ENCODE assay signal across 8 mouse cellular contexts in the genomic region with DNA sequence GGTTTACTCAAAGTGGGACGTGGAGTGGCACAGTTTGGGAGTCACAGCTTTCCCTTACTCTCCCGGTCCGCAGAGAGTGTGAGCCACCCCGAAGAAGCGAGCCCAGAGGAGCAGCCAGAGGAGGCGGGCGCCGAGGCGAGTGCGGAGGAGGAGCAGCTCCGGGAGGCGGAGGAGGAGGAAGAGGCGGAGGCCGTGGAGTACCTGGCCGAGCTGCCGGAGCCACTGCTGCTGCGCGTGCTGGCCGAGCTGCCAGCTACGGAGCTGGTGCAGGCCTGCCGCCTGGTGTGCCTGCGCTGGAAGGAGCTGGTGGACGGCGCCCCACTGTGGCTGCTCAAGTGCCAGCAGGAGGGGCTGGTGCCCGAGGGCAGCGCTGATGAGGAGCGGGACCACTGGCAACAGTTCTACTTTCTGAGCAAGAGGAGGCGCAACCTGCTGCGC. TPM values are rescaled to one million over a fixed set of nuclear protein-coding genes. Genes with fewer than 3 reads are reported as not detected.
DNase-seq lines count a peak whose midpoint lies in the region; ATAC-seq and TF ChIP-seq lines count a peak whose summit lies in the region.

No protein-coding gene starts in this region.

- DNase-seq in adrenal gland, adult (ENCODE audit: inconsistent age in 2 of 2, low spot score in 1 of 2), result peak; percentile 90 to 92
- DNase-seq in embryo, embryonic 11.5 days (ENCODE audit: low read depth, low spot score), result peak; percentile 42
- peak; percentile 97 for DNase-seq in heart, adult 11 months
- peak; percentile 79 for DNase-seq in limb, embryonic 10.5 days (ENCODE audit: low spot score)
- peak; percentile 94 for DNase-seq in midbrain, embryonic 11.5 days (ENCODE audit: low spot score, missing footprints)
- peak; percentile 75 for DNase-seq in right cerebral cortex, postnatal 4 days

- H3K4me1 ChIP-seq in intestine, postnatal 0 days (replicated peaks; ENCODE audit: control insufficient read depth, insufficient read depth, low read length), result no peaks in the 10 kb centered on the region
- peaks cover 59% of the 10 kb centered on the region for H3K4me1 ChIP-seq in limb, embryonic 10.5 days
- H3K4me1 ChIP-seq in midbrain, embryonic 11.5 days (ENCODE audit: control insufficient read depth, insufficient read depth, low read length), result peaks cover 20% of the 10 kb centered on the region

- under 1% methylated on average over 29 of the region's 29 CpGs for WGBS in intestine, postnatal 0 days
- under 1% methylated on average over 29 of the region's 29 CpGs for WGBS in limb, embryonic 10.5 days
- under 1% methylated on average over 28 of the region's 29 CpGs for WGBS in midbrain, embryonic 11.5 days

- H3K4me2 ChIP-seq in intestine, postnatal 0 days (replicated peaks; ENCODE audit: low read depth), result peak overlapping the region; percentile 57
- peak overlapping the region; percentile 46 for H3K4me2 ChIP-seq in midbrain, embryonic 11.5 days

- H3K36me3 ChIP-seq in intestine, postnatal 0 days (ENCODE audit: control insufficient read depth, insufficient read depth), result no peaks in the 10 kb centered on the region
- H3K36me3 ChIP-seq in limb, embryonic 10.5 days, result no peaks in the 10 kb centered on the region
- H3K36me3 ChIP-seq in midbrain, embryonic 11.5 days (ENCODE audit: control insufficient read depth, insufficient read depth, low read length), result no peaks in the 10 kb centered on the region

- H3K27ac ChIP-seq in intestine, postnatal 0 days (ENCODE audit: low read depth, low read length), result no peak overlapping the region
- 0 out of 2 replicates have a peak overlapping the region, but pooled peaks have one; percentile 16 for H3K27ac ChIP-seq in limb, embryonic 10.5 days
- H3K27ac ChIP-seq in midbrain, embryonic 11.5 days (ENCODE audit: low read depth, low read length), result no peak overlapping the region

- no peaks in the 10 kb centered on the region for H3K9me3 ChIP-seq in intestine, postnatal 0 days (ENCODE audit: control insufficient read depth)
- H3K9me3 ChIP-seq in limb, embryonic 10.5 days (replicated peaks), result no peaks in the 10 kb centered on the region
- H3K9me3 ChIP-seq in midbrain, embryonic 11.5 days (ENCODE audit: control insufficient read depth, low read length), result no peaks in the 10 kb centered on the region

- peak; percentile 44; the same call in 1 of the 2 replicates for ATAC-seq in intestine, postnatal 0 days
- ATAC-seq in midbrain, embryonic 11.5 days (ENCODE audit: low FRiP score), result no peak
- no peak for ATAC-seq in erythroblast, adult 5-6 weeks (replicated peaks; ENCODE audit: low FRiP score, poor library complexity, severe bottlenecking)

- peaks cover 68% of the 10 kb centered on the region for H3K27me3 ChIP-seq in intestine, postnatal 0 days (replicated peaks; ENCODE audit: control insufficient read depth, insufficient read depth, low read length)
- peaks cover 98% of the 10 kb centered on the region for H3K27me3 ChIP-seq in limb, embryonic 10.5 days (ENCODE audit: low read depth, poor library complexity, severe bottlenecking)
- peaks cover 64% of the 10 kb centered on the region for H3K27me3 ChIP-seq in midbrain, embryonic 11.5 days (ENCODE audit: control insufficient read depth, insufficient read depth, low read length)

- H3K4me3 ChIP-seq in intestine, postnatal 0 days (ENCODE audit: low read depth, low read length), result peak overlapping the region; percentile 26
- peak overlapping the region; percentile 47 for H3K4me3 ChIP-seq in limb, embryonic 10.5 days
- peak overlapping the region; percentile 22 for H3K4me3 ChIP-seq in midbrain, embryonic 11.5 days (ENCODE audit: low read depth, low read length)

- TF ChIP-seq CTCF in intestine, postnatal 0 days (IDR thresholded peaks at IDR 0.05; ENCODE audit: low read depth), result peak; percentile 91

- no peak overlapping the region for H3K9ac ChIP-seq in intestine, postnatal 0 days (ENCODE audit: low read depth, low read length)
- 0 out of 2 replicates have a peak overlapping the region, but pooled peaks have one; percentile 35 for H3K9ac ChIP-seq in midbrain, embryonic 11.5 days (ENCODE audit: low read length)

RNA-seq across cellular contexts. Expression of gene Fbxo2, which starts 3.6 kb away (rescaled TPM):
- 0.44 and 0.76 TPM in 2 replicates for polyA plus RNA-seq in intestine, postnatal 0 days (2015; fragmentation: Nextera tagmentation; extraction: Ambion mirVana)
- 0.49 and 0.65 TPM in 2 replicates for polyA plus RNA-seq in limb, embryonic 10.5 days (2016; fragmentation: Nextera tagmentation; extraction: Ambion mirVana)
- 0.58 and 1.1 TPM in 2 replicates for polyA plus RNA-seq in midbrain, embryonic 11.5 days (2014; fragmentation: Nextera tagmentation; extraction: Ambion mirVana)
- total RNA-seq in erythroblast, adult 5-6 weeks (2015; ENCODE audit: low replicate concordance), result not detected in 2 replicates
- total RNA-seq in erythroblast, adult 5-6 weeks (2017; ENCODE audit: low replicate concordance), result not detected in 2 replicates

RNA-seq across cellular contexts. Expression of gene Fbxo44, which starts 3.7 kb away (rescaled TPM):
- polyA plus RNA-seq in intestine, postnatal 0 days (2015; fragmentation: Nextera tagmentation; extraction: Ambion mirVana), result 7.7 and 9.3 TPM in 2 replicates
- 4.4 and 9.7 TPM in 2 replicates for polyA plus RNA-seq in limb, embryonic 10.5 days (2016; fragmentation: Nextera tagmentation; extraction: Ambion mirVana)
- polyA plus RNA-seq in midbrain, embryonic 11.5 days (2014; fragmentation: Nextera tagmentation; extraction: Ambion mirVana), result 65.3 and 71.4 TPM in 2 replicates
- total RNA-seq in erythroblast, adult 5-6 weeks (2015; ENCODE audit: low replicate concordance), result not detected in 2 replicates
- 0.43 TPM in 1 of 2 replicates, not detected in the other for total RNA-seq in erythroblast, adult 5-6 weeks (2017; ENCODE audit: low replicate concordance)

RNA-seq across cellular contexts. Expression of gene Fbxo6, which starts 12.1 kb away (rescaled TPM):
- 55.4 and 60.6 TPM in 2 replicates for polyA plus RNA-seq in intestine, postnatal 0 days (2015; fragmentation: Nextera tagmentation; extraction: Ambion mirVana)
- polyA plus RNA-seq in limb, embryonic 10.5 days (2016; fragmentation: Nextera tagmentation; extraction: Ambion mirVana), result 9.0 and 11.1 TPM in 2 replicates
- 13.1 and 14.2 TPM in 2 replicates for polyA plus RNA-seq in midbrain, embryonic 11.5 days (2014; fragmentation: Nextera tagmentation; extraction: Ambion mirVana)
- total RNA-seq in erythroblast, adult 5-6 weeks (2015; ENCODE audit: low replicate concordance), result 2.7 and 3.3 TPM in 2 replicates
- total RNA-seq in erythroblast, adult 5-6 weeks (2017; ENCODE audit: low replicate concordance), result 1.3 and 2.8 TPM in 2 replicates

RNA-seq across cellular contexts. Expression of gene Draxin, which starts 33.5 kb away (rescaled TPM):
- polyA plus RNA-seq in intestine, postnatal 0 days (2015; fragmentation: Nextera tagmentation; extraction: Ambion mirVana), result 0.03 and 0.05 TPM in 2 replicates
- polyA plus RNA-seq in limb, embryonic 10.5 days (2016; fragmentation: Nextera tagmentation; extraction: Ambion mirVana), result 0.78 and 1.3 TPM in 2 replicates
- 11.5 and 12.7 TPM in 2 replicates for polyA plus RNA-seq in midbrain, embryonic 11.5 days (2014; fragmentation: Nextera tagmentation; extraction: Ambion mirVana)
- 0.42 TPM in 1 of 2 replicates, not detected in the other for total RNA-seq in erythroblast, adult 5-6 weeks (2015; ENCODE audit: low replicate concordance)
- 0.84 TPM in 1 of 2 replicates, not detected in the other for total RNA-seq in erythroblast, adult 5-6 weeks (2017; ENCODE audit: low replicate concordance)

RNA-seq across cellular contexts. Expression of gene Mad2l2, which starts 33.8 kb away (rescaled TPM):
- 22.6 and 24.9 TPM in 2 replicates for polyA plus RNA-seq in intestine, postnatal 0 days (2015; fragmentation: Nextera tagmentation; extraction: Ambion mirVana)
- 71.7 and 93.8 TPM in 2 replicates for polyA plus RNA-seq in limb, embryonic 10.5 days (2016; fragmentation: Nextera tagmentation; extraction: Ambion mirVana)
- 82.7 and 83.6 TPM in 2 replicates for polyA plus RNA-seq in midbrain, embryonic 11.5 days (2014; fragmentation: Nextera tagmentation; extraction: Ambion mirVana)
- total RNA-seq in erythroblast, adult 5-6 weeks (2015; ENCODE audit: low replicate concordance), result 7.3 and 8.6 TPM in 2 replicates
- total RNA-seq in erythroblast, adult 5-6 weeks (2017; ENCODE audit: low replicate concordance), result 3.4 and 7.1 TPM in 2 replicates

Comparison
In these comparisons a context has a peak if more than half of its experiments do, and no peak if none do; other contexts are left out.
1. DNase-seq: peak in every context shown above with its lines; median percentile 97 in heart, adult 11 months; 94 in midbrain, embryonic 11.5 days; 91 in adrenal gland, adult; 79 in limb, embryonic 10.5 days; 75 in right cerebral cortex, postnatal 4 days; 42 in embryo, embryonic 11.5 days.